Mouse (Mus musculus) thymus, adult 2 months (tissue): ENCODE data around the gene 6430550D23Rik.

Source experiments
- CTCF ChIP-seq: fragments of 200-500 bp; IDR thresholded peaks from 2 replicates; pipeline ENCODE4 v1.5.1; 2012; ENCODE audit warnings: mild to moderate bottlenecking, control low read depth, low read length, moderate library complexity, borderline replicate concordance; ENCODE audit not compliant: control insufficient read depth, poor library complexity, insufficient read depth; ENCODE audit errors: extremely low read depth
- POLR2A ChIP-seq: fragments of 200-500 bp; IDR thresholded peaks from 2 replicates; pipeline ENCODE4 v1.6.1; 2012; ENCODE audit warnings: mild to moderate bottlenecking, low read length, control low read depth, moderate library complexity; ENCODE audit not compliant: control insufficient read depth, poor library complexity, insufficient read depth; ENCODE audit errors: extremely low read depth

- peak; percentile 66 for TF ChIP-seq POLR2A
- TF ChIP-seq CTCF = 0 out of 2 replicates have a peak, but pooled peaks have one; percentile 39
Measured at GRCm38 (mm10) chr2:156007888-156008532, at the start of gene 6430550D23Rik, which contains the start of gene Ergic3.
